Mouse (Mus musculus) common myeloid progenitor, adult 5-6 weeks (primary cell): ENCODE results near the gene Mfap3. TPM values are rescaled to one million over a fixed set of nuclear protein-coding genes. Genes with fewer than 3 reads are reported as not detected.

Experiments used
- ATAC-seq: replicated peaks from 2 replicates; pipeline ENCODE4 v1.8.0; 2016; ENCODE audit warnings: low read depth, mild to moderate bottlenecking, moderate TSS enrichment, inconsistent platforms; ENCODE audit not compliant: poor library complexity, severe bottlenecking
- total RNA-seq: library from RNA; stranded (forward); fragments of 200-1000, 187-1606 nt; gene quantifications from 2 replicates; pipeline ENCODE4 v1.2.3, GENCODE M21; 2017

Mfap3 gene
- total RNA-seq, 1 experiment from 2014 or later, result 27.5 TPM

DNA sequence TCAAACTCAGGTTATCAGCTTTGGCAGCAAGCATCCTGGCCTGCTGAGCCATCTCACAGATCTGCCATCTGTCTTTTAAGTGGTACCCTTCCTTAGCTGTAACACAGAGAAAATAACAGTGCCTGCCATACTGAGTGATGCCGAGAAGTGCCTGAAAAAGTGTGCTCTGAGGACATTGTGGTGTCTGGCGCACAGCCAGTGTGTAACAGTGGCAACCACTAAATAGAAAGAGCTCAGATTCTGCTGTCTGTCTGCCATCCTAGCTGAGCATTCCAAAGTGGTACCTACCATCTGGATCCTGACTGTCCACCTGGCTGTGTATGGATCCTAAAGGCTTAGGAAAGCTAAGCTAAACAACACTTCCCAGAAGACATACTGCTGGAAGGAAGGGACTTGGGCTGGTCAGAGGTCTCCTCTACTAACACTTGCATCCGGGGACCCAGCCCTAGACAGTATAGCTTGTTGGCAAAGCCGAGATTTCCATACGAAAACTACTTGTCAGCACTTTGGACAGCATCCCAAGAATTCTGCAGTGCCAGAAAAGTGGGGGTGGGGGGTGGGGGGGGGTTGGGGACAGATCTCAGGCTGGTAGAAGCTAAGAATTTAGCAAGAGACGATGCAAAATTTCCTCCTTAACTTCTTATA lies 58.5 kb downstream of the Mfap3 start:
- ATAC-seq, result no peak

DNA sequence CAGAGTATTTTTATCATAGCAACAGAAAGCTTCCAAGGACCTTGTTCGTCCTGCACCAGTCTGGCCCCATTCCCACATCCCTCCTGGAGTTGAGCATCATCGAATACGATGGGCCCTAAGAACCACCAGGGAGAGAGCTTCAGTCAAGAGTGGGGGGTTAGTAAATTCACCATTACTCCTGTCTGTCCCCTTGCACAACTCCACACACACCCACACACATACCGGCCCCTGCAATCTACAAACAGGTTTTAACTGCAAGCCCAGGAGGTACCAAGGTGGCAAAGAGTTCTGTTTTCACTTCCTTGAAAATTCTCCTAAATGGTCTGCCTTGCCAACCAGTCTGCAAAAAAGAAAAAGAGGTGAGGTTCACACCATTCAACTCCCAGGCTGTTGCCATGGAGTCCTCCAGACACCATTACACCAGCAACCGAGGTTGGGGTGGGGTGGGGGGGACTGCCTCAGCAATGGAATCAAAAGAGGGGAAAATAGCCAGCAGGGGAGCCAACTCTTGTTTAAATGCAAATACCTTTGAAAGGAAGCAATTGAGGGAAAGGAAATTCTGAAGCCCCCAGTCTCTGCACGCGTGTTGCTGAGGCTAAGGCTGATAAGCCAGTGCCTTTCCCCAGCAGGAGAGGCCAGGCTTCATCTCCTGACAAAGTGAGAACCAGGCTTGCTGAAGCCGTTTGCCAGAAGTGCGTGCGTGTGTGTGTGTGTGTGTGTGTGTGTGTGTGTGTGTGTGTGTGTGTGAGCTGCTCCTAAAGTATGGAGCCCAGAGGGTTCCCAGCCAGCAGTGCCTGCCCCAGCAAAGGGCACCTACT lies 64.6 kb downstream of the Mfap3 start:
- ATAC-seq, result no peak

Other genes with a start within 250 kb of the Mfap3 start
- 32.2 and 43.7 TPM in 2 replicates for gene Fam114a2, start within 50 bp of the Mfap3 start, total RNA-seq
- gene Galnt10, start 126.8 kb downstream of the Mfap3 start, total RNA-seq, result 9.2 and 15.1 TPM in 2 replicates